Mouse (Mus musculus): ENCODE measurements around the gene Abat.
A peak's percentile ranks its signal among the peaks of the same experiment; 100 is the strongest.

Gene Abat

DNA sequence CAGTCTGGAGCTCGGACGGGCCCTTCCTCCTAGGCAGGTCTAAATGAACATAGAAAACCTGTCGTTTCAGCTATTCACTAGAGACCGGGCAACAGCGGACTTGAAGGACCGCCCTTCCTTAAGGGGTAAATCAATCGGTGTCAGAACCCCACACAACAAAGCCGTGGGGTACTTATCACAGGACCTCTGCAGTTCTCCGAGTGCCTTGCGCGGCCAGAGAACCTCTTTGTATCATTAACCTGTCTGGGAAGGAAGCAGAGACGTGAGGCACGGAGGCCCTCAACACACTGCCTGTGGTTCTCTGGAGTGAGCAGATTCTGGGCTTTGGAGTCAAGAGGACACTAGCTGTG lies 123.6 kb downstream of the Abat start:
- peak; percentile 35 to 77 for DNase-seq (ENCODE audit: low spot score in 2 of 2)

- peak; percentile 77 to 92 for DNase-seq (ENCODE audit: low spot score in 2 of 2)
These were observed 124.2 kb downstream of the Abat start, which contains the start of the genes Pmm2 and Tmem186 for GRCm38 (mm10) chr16:8637217-8638051. Pmm2 (plus strand) TSS chr16:8637674. Tmem186 (minus strand) TSS chr16:8637712.

DNA sequence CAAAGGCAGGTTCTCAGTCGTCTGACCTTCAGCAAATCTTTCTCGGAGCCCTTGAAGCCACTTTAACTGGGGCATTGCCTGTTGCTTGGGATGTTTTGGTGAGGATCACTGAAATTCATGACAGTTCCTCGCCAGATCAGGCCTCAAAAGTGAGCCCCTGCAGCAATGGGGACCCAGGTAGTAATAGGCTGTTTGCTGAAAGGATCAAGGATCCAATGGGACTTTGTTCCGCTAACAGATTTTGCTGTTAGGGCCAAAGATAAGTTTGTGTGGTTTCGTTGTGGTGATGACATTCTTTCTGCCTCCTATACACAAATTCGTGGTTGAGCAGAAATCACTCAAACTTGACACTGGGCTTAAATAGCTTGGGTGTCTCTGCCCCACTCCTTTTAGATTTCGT lies 124.9 kb downstream of the Abat start:
- no peak for DNase-seq (ENCODE audit: low spot score in 2 of 2)

DNA sequence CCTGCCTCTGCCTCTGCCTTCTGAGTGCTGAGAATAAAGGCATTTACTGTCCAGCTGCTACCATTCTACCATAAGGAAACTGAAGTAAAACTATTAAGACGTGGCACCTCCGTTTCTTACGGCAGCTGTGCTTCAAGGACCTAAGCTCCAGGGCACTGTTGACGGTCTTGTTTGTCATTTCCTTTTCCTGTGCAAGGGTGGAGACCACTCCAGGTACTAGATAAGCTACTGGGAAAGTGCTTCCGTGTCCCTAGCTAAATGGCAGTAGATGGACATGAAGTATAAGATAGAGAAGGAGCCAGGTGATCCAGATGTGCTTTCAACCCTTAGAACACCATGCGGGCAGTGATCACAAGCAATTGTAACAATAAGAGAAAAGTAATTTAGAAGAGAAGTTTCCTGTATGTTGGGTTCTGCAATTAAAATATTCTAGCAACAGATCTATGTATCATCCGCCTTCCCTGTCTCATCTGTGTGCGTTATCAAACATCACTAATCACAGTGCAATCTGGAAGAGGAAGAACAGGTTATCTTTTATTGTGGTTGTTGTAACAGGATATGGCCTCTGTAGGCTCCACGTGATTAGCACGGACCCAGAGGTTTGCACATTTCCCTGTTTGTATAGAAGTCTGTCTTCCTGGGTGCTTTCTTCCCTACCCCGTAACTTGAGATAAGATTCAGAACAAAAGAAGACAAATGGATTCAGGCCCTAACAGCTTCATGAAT lies 126.4 kb downstream of the Abat start:
- no peak for DNase-seq (ENCODE audit: low spot score in 2 of 2)

DNA sequence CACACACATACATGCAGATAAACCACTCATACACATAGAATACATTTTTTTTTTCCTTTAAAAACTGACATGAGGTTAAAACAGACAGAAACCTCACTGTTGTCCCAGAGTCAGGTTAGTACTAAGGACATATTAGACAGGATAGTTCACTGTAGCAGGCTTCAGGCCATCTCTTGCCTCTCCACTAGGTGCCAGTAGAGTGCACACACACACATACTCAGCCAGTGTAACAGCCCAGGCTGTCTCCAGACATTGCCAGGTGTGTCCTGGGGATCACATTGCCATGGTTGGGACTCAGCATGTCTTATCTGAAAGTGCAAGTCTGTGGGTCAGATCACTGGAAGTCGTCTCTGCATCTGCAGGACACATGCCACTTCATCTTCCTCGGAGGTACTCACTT lies 130.6 kb downstream of the Abat start:
- DNase-seq (ENCODE audit: low spot score in 2 of 2), result peak in 1 of 2 experiments; percentile 56

DNA sequence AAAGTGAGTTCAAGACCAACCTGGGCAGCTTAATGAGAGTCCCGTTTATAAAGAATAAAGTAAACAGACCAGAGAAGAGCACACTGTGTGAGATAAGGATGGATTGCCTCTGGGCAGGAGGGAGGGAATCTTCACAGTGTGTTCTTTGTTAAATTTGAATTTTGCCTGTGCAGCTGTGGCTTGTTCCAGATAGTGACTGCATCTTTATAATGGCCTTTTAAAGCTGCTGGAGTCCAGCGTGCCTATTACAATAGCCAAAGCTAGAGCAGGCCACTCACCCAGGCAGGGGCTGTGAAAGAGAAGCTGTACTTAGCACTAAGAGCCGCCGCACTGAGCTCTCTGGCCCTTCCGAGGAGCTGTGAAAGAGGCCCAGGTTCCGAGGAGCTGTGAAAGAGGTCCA lies 132.3 kb downstream of the Abat start:
- no peak for DNase-seq (ENCODE audit: low spot score in 2 of 2)

GRCm38 (mm10) chr16:8650007-8650406 lies 136.8 kb downstream of the Abat start:
- no peak for DNase-seq (ENCODE audit: low spot score in 2 of 2)

GRCm38 (mm10) chr16:8655108-8655507 lies 141.9 kb downstream of the Abat start:
- no peak for DNase-seq (ENCODE audit: low spot score in 2 of 2)

- DNase-seq (ENCODE audit: low spot score in 2 of 2), result no peak
These were observed 142.4 kb downstream of the Abat start for GRCm38 (mm10) chr16:8655599-8655998.

DNA sequence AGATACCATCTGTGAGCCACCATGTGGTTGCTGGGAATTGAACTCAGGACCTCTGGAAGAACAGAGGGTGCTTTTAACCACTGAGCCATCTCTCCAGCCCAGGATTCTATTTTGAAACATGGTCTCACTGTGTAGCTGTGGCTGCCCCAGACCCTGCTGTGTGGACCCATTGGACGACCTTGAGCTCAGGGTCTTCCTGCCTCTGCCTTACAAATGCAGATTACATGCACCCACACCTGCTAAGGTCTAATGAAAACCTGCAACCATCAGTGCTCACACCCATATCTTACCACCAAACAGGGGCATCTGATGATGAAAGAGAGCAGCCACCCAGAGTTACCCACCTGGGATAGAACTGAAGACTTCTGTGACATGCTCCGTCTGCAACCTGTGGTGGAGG lies 143.0 kb downstream of the Abat start:
- DNase-seq (ENCODE audit: low spot score in 2 of 2), result no peak

DNA sequence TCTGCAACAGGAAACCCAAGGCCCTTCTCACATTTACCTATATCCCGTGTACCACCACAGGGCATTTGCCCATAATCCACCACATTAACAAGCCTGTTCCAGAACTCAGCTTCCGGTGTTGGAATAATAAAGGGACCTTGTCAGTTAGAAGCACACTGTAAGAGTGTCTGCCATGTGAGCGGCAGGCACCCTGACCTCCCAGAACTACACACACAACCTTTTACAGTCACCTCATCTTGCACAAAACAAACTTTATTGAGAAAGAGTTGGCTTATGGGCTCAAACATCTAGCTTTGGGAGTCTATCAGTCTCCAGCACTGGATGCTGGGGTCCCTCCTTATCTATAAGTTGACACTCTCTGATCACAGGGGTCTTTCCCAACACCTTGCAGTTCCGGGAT lies 145.1 kb downstream of the Abat start:
- no peak for DNase-seq (ENCODE audit: low spot score in 2 of 2)

- no peak for DNase-seq (ENCODE audit: low spot score in 2 of 2)
These were observed 145.5 kb downstream of the Abat start for GRCm38 (mm10) chr16:8658764-8659163.

GRCm38 (mm10) chr16:8663022-8663421 lies 149.8 kb downstream of the Abat start:
- no peak for DNase-seq (ENCODE audit: low spot score in 2 of 2)

GRCm38 (mm10) chr16:8663606-8664539 lies 150.6 kb downstream of the Abat start:
- no peak for DNase-seq (ENCODE audit: low spot score in 2 of 2)

GRCm38 (mm10) chr16:8665367-8665766 lies 152.1 kb downstream of the Abat start:
- no peak for DNase-seq (ENCODE audit: low spot score in 2 of 2)

GRCm38 (mm10) chr16:8666452-8666851 lies 153.2 kb downstream of the Abat start:
- DNase-seq (ENCODE audit: low spot score in 2 of 2), result no peak

- DNase-seq (ENCODE audit: low spot score in 2 of 2), result no peak
These were observed 154.0 kb downstream of the Abat start for GRCm38 (mm10) chr16:8667261-8667660.

DNA sequence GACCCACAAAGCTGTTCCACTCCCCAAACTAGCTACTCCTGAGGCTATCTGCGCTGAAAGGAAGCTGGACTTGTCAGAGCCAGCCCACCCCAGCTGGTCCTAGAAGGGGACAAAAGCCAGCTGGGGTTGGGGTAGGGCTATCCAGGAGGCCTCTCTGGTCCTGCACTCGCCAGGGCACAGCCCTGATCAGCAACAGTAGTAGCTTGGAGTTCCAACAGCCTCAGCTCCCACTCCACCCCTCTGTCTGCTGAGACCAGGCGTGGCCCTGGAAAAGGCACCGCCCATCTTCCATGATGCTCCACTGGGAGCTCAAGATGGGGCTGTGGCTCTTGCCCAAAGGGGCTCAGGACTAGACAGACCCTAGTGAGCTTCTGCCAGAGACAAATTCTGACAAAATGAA lies 154.6 kb downstream of the Abat start:
- no peak for DNase-seq (ENCODE audit: low spot score in 2 of 2)

DNA sequence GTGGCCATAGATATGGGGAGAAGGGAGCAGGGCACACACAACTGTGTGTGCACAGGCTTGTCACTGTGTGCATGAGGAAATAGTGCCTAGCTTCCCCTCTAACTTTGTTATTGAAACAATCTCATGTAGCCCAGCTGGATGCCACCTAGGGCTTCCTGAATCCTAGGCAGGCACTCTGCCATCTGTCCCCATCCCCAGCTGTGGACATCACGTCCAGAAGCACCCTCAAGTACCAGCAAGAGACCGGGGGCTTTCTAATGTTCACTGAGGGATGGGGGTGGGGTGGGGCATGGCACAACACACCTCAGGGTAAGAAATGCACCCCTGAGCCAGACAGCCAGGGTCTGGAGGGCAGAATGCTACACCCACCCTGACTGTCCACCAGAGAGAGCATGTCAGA lies 155.2 kb downstream of the Abat start:
- DNase-seq (ENCODE audit: low spot score in 2 of 2), result no peak

- DNase-seq (ENCODE audit: low spot score in 2 of 2), result no peak
These were observed 156.2 kb downstream of the Abat start for GRCm38 (mm10) chr16:8669432-8669831.

DNA sequence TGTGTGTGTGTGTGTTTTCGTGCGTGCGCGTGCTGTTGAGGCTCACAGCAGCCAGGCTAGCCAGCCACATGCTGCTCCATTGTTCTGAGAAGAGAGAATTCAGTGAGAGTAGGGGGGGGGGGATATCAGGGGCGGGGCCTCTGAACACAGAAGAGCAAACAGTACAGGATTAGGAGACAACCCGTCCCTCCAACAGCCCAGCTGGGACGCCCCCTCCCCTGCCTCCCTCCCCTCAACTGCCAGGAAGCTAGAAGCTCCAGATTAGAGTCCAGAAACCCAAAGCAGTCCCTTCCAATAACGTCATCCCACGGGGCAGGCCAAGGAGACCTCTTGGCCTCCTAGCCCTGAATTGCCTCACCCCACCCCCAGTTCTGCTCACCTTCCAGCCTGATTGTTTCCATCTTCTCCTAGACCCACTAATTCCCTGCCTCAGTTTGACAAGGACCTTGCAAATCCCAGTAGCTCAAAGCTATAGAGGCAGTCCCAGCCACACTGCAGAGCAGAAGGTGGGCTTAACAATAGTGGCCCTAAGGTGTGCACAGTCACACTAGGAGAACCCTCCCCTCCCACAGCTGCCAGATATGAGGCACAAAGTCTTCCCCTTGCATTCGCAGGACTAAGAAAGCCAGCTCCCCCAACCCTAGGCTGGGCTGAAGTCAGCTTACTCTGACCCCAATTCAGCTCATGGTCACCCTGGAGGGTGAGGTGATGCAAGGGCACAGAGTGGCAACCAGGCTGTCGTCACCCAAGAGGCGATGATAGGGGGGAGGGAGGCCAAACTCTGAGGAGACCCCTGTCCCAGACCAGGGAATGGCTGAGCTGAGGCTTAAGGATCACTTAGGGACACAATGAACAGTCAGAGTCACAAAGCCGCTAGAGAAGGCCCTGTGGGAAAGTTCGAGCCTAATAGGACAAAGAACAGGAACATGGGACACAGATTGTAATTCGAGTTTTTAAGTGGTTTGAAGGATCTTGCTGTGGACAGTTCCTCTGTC lies 157.1 kb downstream of the Abat start:
- no peak for DNase-seq (ENCODE audit: low spot score in 2 of 2)

All from spleen, postnatal 4 days (tissue).